Mouse (Mus musculus): ENCODE results near the gene Ssxb5. TPM values are rescaled to one million over a fixed set of nuclear protein-coding genes. Genes with fewer than 3 reads are reported as not detected.

Ssxb5 gene
- not detected for polyA plus RNA-seq (2017; shearing (Covaris generic))

DNA sequence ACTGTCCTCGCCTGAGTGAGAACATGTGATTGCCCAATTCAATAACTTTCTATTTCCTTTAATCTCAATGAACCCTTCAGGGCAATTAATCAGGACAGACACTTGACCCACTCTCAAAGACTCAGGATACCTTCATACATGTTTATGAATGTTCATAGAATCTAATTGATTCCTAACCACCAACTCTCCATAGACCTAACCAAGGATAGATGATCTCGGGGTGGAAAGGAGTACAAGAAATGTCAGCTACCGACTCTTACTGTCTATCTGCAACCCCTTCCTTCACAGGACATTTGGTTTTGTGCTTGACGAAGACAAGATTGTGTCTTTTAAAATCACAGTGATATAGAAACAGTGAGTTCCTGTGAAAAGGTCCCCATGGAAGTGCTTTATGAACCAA, at the start of gene Ssxb5:
Ssxb5 (plus strand) TSS at position 301 of the 400 bp plus-strand sequence.

DNA sequence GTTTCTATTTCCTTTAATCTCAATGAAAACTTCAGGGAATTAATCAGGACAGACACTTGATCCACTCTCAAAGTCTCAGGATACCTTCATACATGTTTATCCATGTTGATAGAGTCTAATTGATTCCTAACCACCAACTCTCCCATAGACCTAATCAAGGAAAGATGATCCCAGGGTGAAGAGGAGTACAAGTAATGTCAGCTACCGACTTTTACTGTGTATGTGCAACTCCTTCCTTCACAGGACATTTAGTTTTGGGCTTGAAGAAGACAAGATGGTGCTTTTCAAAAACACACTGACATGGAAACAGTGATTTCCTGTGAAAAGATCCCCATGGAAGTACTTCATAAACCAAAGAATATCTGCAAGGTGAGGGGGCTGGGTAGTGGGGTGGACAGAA, 40.2 kb downstream of the Ssxb5 start, which contains the start of gene Gm6592:
Gm6592 (plus strand) TSS at position 301 of the 400 bp plus-strand sequence.

Other genes starting within 250 kb of the Ssxb5 start
- gene Ssxb3, start 211.9 kb upstream of the Ssxb5 start, polyA plus RNA-seq (2017; shearing (Covaris generic)) = not detected
- not detected for gene Ssxb8, start 112.8 kb upstream of the Ssxb5 start, polyA plus RNA-seq (2017; shearing (Covaris generic))
- gene Ssx9, start 55.3 kb upstream of the Ssxb5 start, polyA plus RNA-seq (2017; shearing (Covaris generic)) = not detected
- gene Gm6592, start 40.3 kb downstream of the Ssxb5 start, polyA plus RNA-seq (2017; shearing (Covaris generic)) = not detected
- gene Gm5751, start 70.6 kb downstream of the Ssxb5 start, polyA plus RNA-seq (2017; shearing (Covaris generic)) = not detected
- gene B630019K06Rik, start 88.7 kb downstream of the Ssxb5 start, polyA plus RNA-seq (2017; shearing (Covaris generic)) = under 1 TPM in 1 of 2 experiments, not detected in 1; 0.79 TPM
- not detected for gene Fthl17b, start 159.3 kb downstream of the Ssxb5 start, polyA plus RNA-seq (2017; shearing (Covaris generic))
- not detected for gene Fthl17c, start 172.9 kb downstream of the Ssxb5 start, polyA plus RNA-seq (2017; shearing (Covaris generic))
- gene Fthl17d, start 183.1 kb downstream of the Ssxb5 start, polyA plus RNA-seq (2017; shearing (Covaris generic)) = not detected
- gene Fthl17e, start 229.8 kb downstream of the Ssxb5 start, polyA plus RNA-seq (2017; shearing (Covaris generic)) = not detected